Mouse (Mus musculus): ENCODE results near the gene Srek1ip1. TPM values are rescaled to one million over a fixed set of nuclear protein-coding genes. Genes with fewer than 3 reads are reported as not detected.

Srek1ip1 gene
- total and polyA plus RNA-seq, 3 experiments: 9.7 to 47.8 (median 29.0) TPM

- in situ Hi-C loops (cut with MboI; ENCODE audit: low pct_ligation_motif_present, low pct_unique_long_range_greater_than_20kb, low sequenced_read_pairs) (loop anchor here (10.0 kb wide), 1 partner anchor 505 kb away; the partner anchor contains the start of gene Adamts6), dilution Hi-C loops (cut with MboI; ENCODE audit: extremely low pct_ligation_motif_present, extremely low pct_unique_long_range_greater_than_20kb, low sequenced_read_pairs) (no loop called here)
- Histone ChIP-seq H3K4me3 (replicated peaks in 1 of 3; ENCODE audit: low read depth in 2 of 3, low read length in 2 of 3, poor library complexity in 1 of 3) (no peak overlapping the region), H3K36me3 (replicated peaks in 1 of 2; ENCODE audit: control insufficient read depth in 1 of 2, insufficient read depth in 1 of 2, low read length in 1 of 2) (peaks cover 6 to 63% of the 10 kb centered on the region in 2 experiments), H3K4me2 (ENCODE audit: insufficient read depth, low read depth, poor library complexity, severe bottlenecking) (no peak overlapping the region), H3K27me3 (replicated peaks) (no peaks in the 10 kb centered on the region), H3K9me3 (replicated peaks; ENCODE audit: low read length) (no peaks in the 10 kb centered on the region), H3K27ac (ENCODE audit: insufficient read depth, low read depth) (no peak overlapping the region), H3K9ac (ENCODE audit: insufficient read depth, low read depth) (no peak overlapping the region), H3K4me1 (ENCODE audit: control insufficient read depth in 1 of 2, insufficient read depth in 2 of 2) (no peaks in the 10 kb centered on the region), H3K79me2 (replicated peaks; ENCODE audit: control insufficient read depth, extremely low read depth, insufficient read depth, poor library complexity, severe bottlenecking) (no peaks in the 10 kb centered on the region)
- DNase-seq (ENCODE audit: extremely low read depth): peak; percentile 54
- TF ChIP-seq RAD21 (IDR thresholded peaks at IDR 0.05; ENCODE audit: low read depth, low read length) (peak; percentile 89), SMC3 (IDR thresholded peaks at IDR 0.05; ENCODE audit: low read depth, low read length) (peak; percentile 70), CTCF (conservative IDR thresholded peaks at IDR 0.05 in 1 of 2, IDR thresholded peaks at IDR 0.05 in 1 of 2; ENCODE audit: low read depth in 2 of 2, low read length in 2 of 2) (peak; percentile 38 to 77; a peak in 3 of 4 replicates), E2F4 (IDR thresholded peaks at IDR 0.05; ENCODE audit: insufficient replicate concordance, low read depth, low read length) (no peak)
These were observed 2.6 kb upstream of the Srek1ip1 start for GRCm38 (mm10) chr13:104789663-104790062.

DNA sequence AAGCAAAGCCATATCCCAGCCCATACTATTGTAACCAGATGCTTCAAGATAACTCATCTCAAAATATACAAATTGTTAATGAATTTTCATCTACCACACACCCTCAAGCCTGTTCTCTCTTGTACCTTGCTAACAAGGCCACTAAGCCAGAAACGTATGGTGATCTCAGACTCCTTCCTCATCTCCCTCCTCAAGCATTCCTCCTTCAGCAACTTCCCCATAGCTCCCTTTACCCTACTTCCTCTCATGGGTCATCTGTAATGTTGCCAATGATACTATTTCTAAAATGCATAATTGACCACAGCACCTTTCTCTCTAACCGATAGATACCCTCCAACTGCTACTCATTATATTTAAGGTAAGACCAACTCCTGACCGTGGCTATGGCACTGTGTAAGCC lies 2.1 kb downstream of the Srek1ip1 start:
- Histone ChIP-seq H3K27me3 (replicated peaks) (no peaks in the 10 kb centered on the region), H3K79me2 (replicated peaks; ENCODE audit: control insufficient read depth, extremely low read depth, insufficient read depth, poor library complexity, severe bottlenecking) (no peaks in the 10 kb centered on the region), H3K27ac (ENCODE audit: insufficient read depth, low read depth) (no peak overlapping the region), H3K36me3 (replicated peaks in 1 of 2; ENCODE audit: control insufficient read depth in 1 of 2, insufficient read depth in 1 of 2, low read length in 1 of 2) (peaks cover 16 to 56% of the 10 kb centered on the region in 2 experiments), H3K9ac (ENCODE audit: insufficient read depth, low read depth) (no peak overlapping the region), H3K4me2 (ENCODE audit: insufficient read depth, low read depth, poor library complexity, severe bottlenecking) (no peak overlapping the region), H3K4me1 (ENCODE audit: control insufficient read depth in 1 of 2, insufficient read depth in 2 of 2) (no peaks in the 10 kb centered on the region), H3K4me3 (replicated peaks in 1 of 3; ENCODE audit: low read depth in 2 of 3, low read length in 2 of 3, poor library complexity in 1 of 3) (no peak overlapping the region), H3K9me3 (replicated peaks; ENCODE audit: low read length) (no peaks in the 10 kb centered on the region)
- in situ Hi-C loops (cut with MboI; ENCODE audit: low pct_ligation_motif_present, low pct_unique_long_range_greater_than_20kb, low sequenced_read_pairs): no loop called here
- no peak for DNase-seq (ENCODE audit: extremely low read depth)
- dilution Hi-C loops (cut with MboI; ENCODE audit: extremely low pct_ligation_motif_present, extremely low pct_unique_long_range_greater_than_20kb, low sequenced_read_pairs): no loop called here
- TF ChIP-seq CHD1 (IDR thresholded peaks at IDR 0.05; ENCODE audit: low read depth, low read length): no peak
- TF ChIP-seq RCOR1 (conservative IDR thresholded peaks at IDR 0.05; ENCODE audit: low read depth, low read length): no peak
- no peak for TF ChIP-seq MAFK (IDR thresholded peaks at IDR 0.05; ENCODE audit: insufficient replicate concordance, low read length)
- TF ChIP-seq POLR2AphosphoS2 (IDR thresholded peaks at IDR 0.05; ENCODE audit: low read depth, low read length): no peak
- TF ChIP-seq JUN (IDR thresholded peaks at IDR 0.05; ENCODE audit: insufficient read depth, low read depth, low read length): no peak
- TF ChIP-seq E2F4 (IDR thresholded peaks at IDR 0.05; ENCODE audit: insufficient replicate concordance, low read depth, low read length): no peak
- TF ChIP-seq JUND (conservative IDR thresholded peaks at IDR 0.05; ENCODE audit: low read depth, low read length): no peak
- TF ChIP-seq GABPA (IDR thresholded peaks at IDR 0.05; ENCODE audit: insufficient replicate concordance, low read depth, low read length): no peak
- TF ChIP-seq ZC3H11A (IDR thresholded peaks at IDR 0.05; ENCODE audit: low read depth, low read length): no peak
- TF ChIP-seq EP300 (IDR thresholded peaks at IDR 0.05; ENCODE audit: low read length): no peak
- no peak for TF ChIP-seq SMC3 (IDR thresholded peaks at IDR 0.05; ENCODE audit: low read depth, low read length)
- TF ChIP-seq UBTF (IDR thresholded peaks at IDR 0.05; ENCODE audit: low read depth, low read length): no peak
- TF ChIP-seq BHLHE40 (IDR thresholded peaks at IDR 0.05; ENCODE audit: low read depth, low read length): no peak
- TF ChIP-seq PAX5 (IDR thresholded peaks at IDR 0.05; ENCODE audit: low read length): no peak
- TF ChIP-seq ZMIZ1 (IDR thresholded peaks at IDR 0.05; ENCODE audit: low read depth, low read length): no peak

All from CH12.LX (cell line).